Mouse (Mus musculus): ENCODE measurements around the gene Perm1. TPM values are rescaled to one million over a fixed set of nuclear protein-coding genes. Genes with fewer than 3 reads are reported as not detected.

Perm1 gene
- polyA plus RNA-seq, 1 experiment from 2014 or later, result 1.8 TPM

DNA sequence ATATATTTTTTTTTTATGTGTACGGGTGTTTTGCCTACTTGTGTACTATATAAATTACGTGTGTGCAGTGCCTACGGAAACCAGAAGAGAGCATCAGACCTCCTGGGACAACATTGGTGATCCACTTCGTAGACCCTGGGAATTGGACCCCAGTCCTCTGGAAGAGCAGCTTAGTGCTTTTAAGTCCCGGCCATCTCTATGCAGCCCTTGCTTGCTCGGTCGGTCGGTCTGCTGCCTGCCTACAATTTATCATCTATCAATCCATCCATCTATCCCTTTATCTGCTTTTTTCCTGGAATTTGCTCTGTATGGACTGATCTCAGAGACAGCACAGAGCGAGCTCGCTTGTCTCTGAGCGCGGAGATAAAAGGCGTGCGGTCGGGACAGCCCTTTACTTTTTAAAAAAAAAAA, 19.7 kb downstream of the Perm1 start:
- WGBS, result under 1% methylated on average over 15 of the region's 15 CpGs
- Histone ChIP-seq H3K27ac (peak overlapping the region; percentile 93), H3K4me1 (replicated peaks) (peaks cover 30% of the 10 kb centered on the region), H3K27me3 (ENCODE audit: insufficient read depth, poor library complexity, severe bottlenecking) (no peaks in the 10 kb centered on the region), H3K4me3 (peak overlapping the region; percentile 94), H3K9me3 (no peaks in the 10 kb centered on the region), H3K36me3 (peaks cover 65% of the 10 kb centered on the region)
- DNase-seq (ENCODE audit: low spot score), result no peak

GRCm38 (mm10) chr4:156235808-156236533, 20.3 kb downstream of the Perm1 start, which contains the start of gene Noc2l:
Gene Noc2l (plus strand): TSS chr4:156236010.
- H3K4me3 ChIP-seq, result peak within 1 kb of the TSS; percentile 94
- H3K4me1 ChIP-seq (replicated peaks), result peaks cover 30% of the 10 kb centered on the region
- under 1% methylated on average over 90 of the region's 90 CpGs for WGBS
- H3K36me3 ChIP-seq, result peaks cover 65% of the 10 kb centered on the region
- no peaks in the 10 kb centered on the region for H3K27me3 ChIP-seq (ENCODE audit: insufficient read depth, poor library complexity, severe bottlenecking)
- DNase-seq (ENCODE audit: low spot score), result peak; percentile 94
- peak within 1 kb of the TSS; percentile 93 for H3K27ac ChIP-seq
- no peaks in the 10 kb centered on the region for H3K9me3 ChIP-seq

DNA sequence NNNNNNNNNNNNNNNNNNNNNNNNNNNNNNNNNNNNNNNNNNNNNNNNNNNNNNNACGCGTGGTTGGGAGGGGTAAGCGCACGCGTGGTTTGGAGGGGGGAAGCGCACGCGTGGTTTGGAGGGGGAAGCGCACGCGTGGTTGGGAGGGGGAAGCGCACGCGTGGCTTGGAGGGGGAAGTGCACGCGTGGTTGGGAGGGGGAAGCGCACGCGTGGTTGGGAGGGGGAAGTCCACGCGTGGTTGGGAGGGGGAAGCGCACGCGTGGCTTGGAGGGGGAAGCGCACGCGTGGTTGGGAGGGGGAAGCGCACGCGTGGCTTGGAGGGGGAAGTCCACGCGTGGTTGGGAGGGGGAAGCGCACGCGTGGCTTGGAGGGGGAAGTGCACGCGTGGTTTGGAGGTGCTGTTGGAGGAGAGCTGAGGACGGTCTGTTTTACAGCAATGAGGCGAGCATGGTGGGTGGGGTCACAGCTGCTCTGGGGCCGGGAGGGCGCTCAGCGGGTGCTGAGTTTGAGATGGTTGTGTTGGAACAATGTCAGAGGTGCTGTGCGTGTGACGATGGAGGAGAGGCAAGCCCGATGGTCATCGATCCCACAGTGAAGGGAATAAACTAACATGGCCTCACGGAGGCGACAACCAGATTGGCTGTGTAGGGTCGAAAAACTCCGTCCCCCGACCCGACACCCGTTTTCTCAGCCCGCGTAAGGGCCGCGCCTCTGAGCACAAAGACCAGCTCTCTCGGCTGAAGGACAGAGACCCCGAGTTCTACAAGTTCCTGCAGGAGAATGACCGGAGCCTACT, 21.2 kb downstream of the Perm1 start:
- H3K4me1 ChIP-seq (replicated peaks), result peaks cover 30% of the 10 kb centered on the region
- WGBS, result 22% methylated on average over 58 of the region's 60 CpGs
- H3K9me3 ChIP-seq, result no peaks in the 10 kb centered on the region
- peak; percentile 37 for DNase-seq (ENCODE audit: low spot score)
- peak overlapping the region; percentile 94 for H3K4me3 ChIP-seq
- peak overlapping the region; percentile 93 for H3K27ac ChIP-seq
- peaks cover 65% of the 10 kb centered on the region for H3K36me3 ChIP-seq
- H3K27me3 ChIP-seq (ENCODE audit: insufficient read depth, poor library complexity, severe bottlenecking), result no peaks in the 10 kb centered on the region

- Histone ChIP-seq H3K9me3 (no peaks in the 10 kb centered on the region), H3K4me1 (replicated peaks) (peaks cover 27% of the 10 kb centered on the region), H3K27me3 (ENCODE audit: insufficient read depth, poor library complexity, severe bottlenecking) (peaks cover 33% of the 10 kb centered on the region), H3K36me3 (peaks cover 51% of the 10 kb centered on the region), H3K4me3 (no peak overlapping the region), H3K27ac (no peak overlapping the region)
- DNase-seq (ENCODE audit: low spot score), result no peak
- 67% methylated on average over 11 of the region's 11 CpGs for WGBS
Measured at GRCm38 (mm10) chr4:156249567-156249966, 33.9 kb downstream of the Perm1 start.

DNA sequence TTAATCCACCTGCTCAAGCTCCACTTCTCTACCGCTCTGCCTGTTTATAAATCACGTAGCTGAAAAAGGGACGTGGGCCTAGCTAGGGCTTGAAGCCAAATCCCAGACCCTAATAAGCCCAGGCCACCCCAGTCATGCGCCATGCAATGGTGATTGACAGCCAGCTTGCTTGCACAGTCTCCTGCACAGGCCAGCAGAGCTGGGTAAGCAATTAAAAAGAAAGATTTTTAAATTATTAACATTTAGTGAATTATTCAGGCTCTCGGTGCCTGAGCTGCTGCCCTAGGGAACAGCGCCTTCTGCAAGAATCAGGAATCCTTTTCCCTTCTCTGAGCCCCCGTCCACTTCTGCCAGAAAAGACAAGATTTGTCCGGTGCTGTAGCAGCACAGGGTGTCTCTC, 35.4 kb downstream of the Perm1 start:
- Histone ChIP-seq H3K27me3 (ENCODE audit: insufficient read depth, poor library complexity, severe bottlenecking) (peaks cover 47% of the 10 kb centered on the region), H3K4me1 (replicated peaks) (peaks cover 36% of the 10 kb centered on the region), H3K36me3 (peaks cover 36% of the 10 kb centered on the region), H3K4me3 (no peak overlapping the region), H3K9me3 (no peaks in the 10 kb centered on the region), H3K27ac (peak overlapping the region; percentile 70; the same call in 1 of the 2 replicates)
- DNase-seq (ENCODE audit: low spot score), result no peak
- 73% methylated on average over 8 of the region's 8 CpGs for WGBS

DNA sequence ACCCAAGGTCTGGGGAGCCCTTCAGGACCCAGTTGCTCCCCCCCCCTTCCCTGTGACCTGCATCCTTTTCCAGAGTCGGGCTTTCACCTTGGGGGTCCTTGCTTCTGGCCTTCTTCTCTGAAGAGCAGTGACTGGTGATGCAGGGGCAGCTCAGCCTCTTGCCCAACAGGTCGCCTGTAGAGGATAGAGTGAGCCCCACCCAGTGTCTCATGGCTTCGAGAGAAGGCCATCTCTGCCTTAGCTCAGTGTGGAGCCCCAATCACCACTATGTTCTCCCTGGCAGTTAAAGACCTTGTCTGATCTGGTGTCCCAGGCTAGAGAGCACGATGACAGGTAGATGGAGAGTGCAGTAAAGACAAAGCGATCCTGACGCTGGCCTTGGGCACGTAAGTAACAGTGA, 36.5 kb downstream of the Perm1 start:
- WGBS, result 39% methylated on average over 7 of the region's 7 CpGs
- no peak for DNase-seq (ENCODE audit: low spot score)
- peaks cover 26% of the 10 kb centered on the region for H3K36me3 ChIP-seq
- no peak overlapping the region for H3K4me3 ChIP-seq
- no peaks in the 10 kb centered on the region for H3K9me3 ChIP-seq
- peaks cover 47% of the 10 kb centered on the region for H3K27me3 ChIP-seq (ENCODE audit: insufficient read depth, poor library complexity, severe bottlenecking)
- peak overlapping the region; percentile 70 for H3K27ac ChIP-seq
- H3K4me1 ChIP-seq (replicated peaks), result peaks cover 36% of the 10 kb centered on the region

DNA sequence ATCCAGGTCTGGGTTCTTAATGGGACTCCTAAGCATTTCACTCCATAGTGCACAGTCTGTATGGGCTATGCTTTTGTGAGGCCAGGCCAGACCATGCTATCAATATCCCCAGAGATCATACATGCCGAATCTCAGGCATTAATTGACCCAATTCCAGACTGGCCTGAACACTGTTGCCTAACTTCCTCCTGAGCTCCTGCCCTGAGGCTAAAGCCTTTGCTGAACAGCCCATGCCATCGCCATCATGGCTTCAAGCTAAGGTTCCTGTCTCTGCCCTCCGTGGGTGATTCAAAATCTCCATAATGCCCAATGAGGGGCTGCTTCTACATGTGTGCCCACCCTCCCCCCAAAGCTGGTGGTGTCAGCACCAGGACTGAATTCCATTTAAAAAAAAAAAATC, 37.0 kb downstream of the Perm1 start:
- WGBS, result 44% methylated on average over 3 of the region's 3 CpGs
- peaks cover 36% of the 10 kb centered on the region for H3K4me1 ChIP-seq (replicated peaks)

GRCm38 (mm10) chr4:156253043-156253442, 37.4 kb downstream of the Perm1 start:
- Histone ChIP-seq H3K27me3 (ENCODE audit: insufficient read depth, poor library complexity, severe bottlenecking) (peaks cover 47% of the 10 kb centered on the region), H3K9me3 (no peaks in the 10 kb centered on the region), H3K36me3 (peaks cover 17% of the 10 kb centered on the region), H3K4me3 (no peak overlapping the region), H3K4me1 (replicated peaks) (peaks cover 36% of the 10 kb centered on the region), H3K27ac (no peak overlapping the region; the same call in 1 of the 2 replicates)
- no peak for DNase-seq (ENCODE audit: low spot score)
- 42% methylated on average over 7 of the region's 7 CpGs for WGBS

More for the DNA sequence above, 37.0 kb downstream of the Perm1 start:
- no peaks in the 10 kb centered on the region for H3K9me3 ChIP-seq
- H3K36me3 ChIP-seq, result peaks cover 21% of the 10 kb centered on the region
- peaks cover 47% of the 10 kb centered on the region for H3K27me3 ChIP-seq (ENCODE audit: insufficient read depth, poor library complexity, severe bottlenecking)
- H3K4me3 ChIP-seq, result no peak overlapping the region
- no peak for DNase-seq (ENCODE audit: low spot score)
- peak overlapping the region; percentile 70; the same call in 1 of the 2 replicates for H3K27ac ChIP-seq

DNA sequence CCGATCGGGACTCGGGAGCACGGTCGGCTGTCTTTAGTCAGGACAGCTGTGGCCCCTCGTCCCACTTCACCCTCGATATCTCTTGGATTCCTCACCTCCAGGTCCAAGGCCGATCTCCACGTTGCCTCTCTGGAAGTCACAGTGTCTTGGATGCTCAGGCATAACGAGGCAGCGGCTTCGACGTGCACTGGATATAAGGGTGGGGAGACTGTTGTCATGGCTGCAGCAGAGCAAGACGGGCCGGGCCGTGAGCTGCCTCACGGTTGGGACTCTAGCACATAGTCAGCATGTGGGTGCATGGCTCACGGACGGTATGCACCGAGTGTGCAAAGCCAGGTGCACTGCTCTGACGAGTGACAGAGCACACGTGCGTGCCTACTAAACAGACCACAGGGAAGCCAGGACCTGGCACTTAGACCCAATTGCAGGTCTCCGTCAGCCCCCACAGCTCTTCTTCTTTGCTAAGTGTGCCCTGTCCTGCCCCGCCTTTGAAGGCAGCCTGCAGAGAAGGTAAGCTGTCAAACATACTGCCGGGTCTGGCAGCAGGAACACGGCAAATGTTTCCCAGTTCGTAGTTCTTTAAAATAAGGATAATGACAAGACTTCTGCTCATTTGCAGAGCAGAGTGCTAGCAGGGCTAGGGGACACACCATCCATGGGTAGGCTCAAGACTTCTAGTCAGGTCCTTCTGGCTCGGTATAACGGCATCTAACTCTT, 38.9 kb downstream of the Perm1 start:
- H3K4me3 ChIP-seq, result peak overlapping the region; percentile 41
- H3K36me3 ChIP-seq, result peaks cover 2% of the 10 kb centered on the region
- peak overlapping the region; percentile 45 for H3K27ac ChIP-seq
- H3K9me3 ChIP-seq, result no peaks in the 10 kb centered on the region
- H3K4me1 ChIP-seq (replicated peaks), result peaks cover 26% of the 10 kb centered on the region
- DNase-seq (ENCODE audit: low spot score), result peak; percentile 43
- peaks cover 45% of the 10 kb centered on the region for H3K27me3 ChIP-seq (ENCODE audit: insufficient read depth, poor library complexity, severe bottlenecking)
- WGBS, result 2% methylated on average over 30 of the region's 30 CpGs

GRCm38 (mm10) chr4:156255078-156255839, 39.6 kb downstream of the Perm1 start, which contains the start of gene Samd11:
Gene Samd11 (minus strand): TSS chr4:156255657.
- H3K4me1 ChIP-seq (replicated peaks), result peaks cover 18% of the 10 kb centered on the region
- DNase-seq (ENCODE audit: low spot score), result peak; percentile 34
- H3K4me3 ChIP-seq, result peak within 1 kb of the TSS; percentile 41
- no peaks in the 10 kb centered on the region for H3K36me3 ChIP-seq
- H3K27ac ChIP-seq, result peak within 1 kb of the TSS; percentile 45
- peaks cover 43% of the 10 kb centered on the region for H3K27me3 ChIP-seq (ENCODE audit: insufficient read depth, poor library complexity, severe bottlenecking)
- no peaks in the 10 kb centered on the region for H3K9me3 ChIP-seq
- 2% methylated on average over 26 of the region's 26 CpGs for WGBS

Measured in hindbrain, embryonic 10.5 days (tissue).